Mouse (Mus musculus): ENCODE measurements at regions not wholly inside any gene's neighbourhood (a gene's known extent, or its start where the extent isn't known, plus 50 kb on each side); places are given as distances from the start of the nearest gene placed in this dataset.

GRCm38 (mm10) chr12:94155110-94155858 lies 1536.7 kb upstream of the Flrt2 start:
- no peak for DNase-seq

- DNase-seq: no peak
These were observed 1509.7 kb upstream of the Flrt2 start for GRCm38 (mm10) chr12:94182358-94182757.

- peak; percentile 7 for DNase-seq
These were observed 1501.4 kb upstream of the Flrt2 start for GRCm38 (mm10) chr12:94190620-94191081.

- DNase-seq: no peak
These were observed 1474.1 kb upstream of the Flrt2 start for GRCm38 (mm10) chr12:94217906-94218305.

GRCm38 (mm10) chr12:94229894-94230293 lies 1462.1 kb upstream of the Flrt2 start:
- no peak for DNase-seq

- DNase-seq: no peak
These were observed 1446.7 kb upstream of the Flrt2 start for GRCm38 (mm10) chr12:94245366-94245765.

GRCm38 (mm10) chr12:94247362-94247761 lies 1444.7 kb upstream of the Flrt2 start:
- no peak for DNase-seq

GRCm38 (mm10) chr12:94252957-94253633 lies 1438.9 kb upstream of the Flrt2 start:
- DNase-seq: peak; percentile 8

GRCm38 (mm10) chr12:94280946-94281345 lies 1411.1 kb upstream of the Flrt2 start:
- DNase-seq: no peak

- no peak for DNase-seq
These were observed 1409.1 kb upstream of the Flrt2 start for GRCm38 (mm10) chr12:94282931-94283330.

GRCm38 (mm10) chr12:94283572-94283971 lies 1408.5 kb upstream of the Flrt2 start:
- no peak for DNase-seq

- DNase-seq: no peak
These were observed 1394.2 kb upstream of the Flrt2 start for GRCm38 (mm10) chr12:94297864-94298263.

- DNase-seq: no peak
These were observed 1359.7 kb upstream of the Flrt2 start for GRCm38 (mm10) chr12:94332351-94332750.

GRCm38 (mm10) chr12:94334671-94335070 lies 1357.4 kb upstream of the Flrt2 start:
- no peak for DNase-seq

- DNase-seq: no peak
These were observed 1342.3 kb upstream of the Flrt2 start for GRCm38 (mm10) chr12:94349623-94350156.

GRCm38 (mm10) chr12:94364269-94364668 lies 1327.8 kb upstream of the Flrt2 start:
- no peak for DNase-seq

GRCm38 (mm10) chr12:94399991-94400390 lies 1292.0 kb upstream of the Flrt2 start:
- DNase-seq: no peak

GRCm38 (mm10) chr12:94420918-94421317 lies 1271.1 kb upstream of the Flrt2 start:
- no peak for DNase-seq

- no peak for DNase-seq
These were observed 1270.3 kb upstream of the Flrt2 start for GRCm38 (mm10) chr12:94421743-94422142.

GRCm38 (mm10) chr12:94424340-94424981 lies 1267.6 kb upstream of the Flrt2 start:
- DNase-seq: no peak

GRCm38 (mm10) chr12:94449517-94449916 lies 1242.5 kb upstream of the Flrt2 start:
- DNase-seq: no peak

GRCm38 (mm10) chr12:94468027-94468426 lies 1224.0 kb upstream of the Flrt2 start:
- no peak for DNase-seq

GRCm38 (mm10) chr12:94468609-94469008 lies 1223.4 kb upstream of the Flrt2 start:
- no peak for DNase-seq

Measured in liver (tissue).